Mouse (Mus musculus) frontal cortex, postnatal 25 days (tissue): Measurements from ENCODE around the gene Tnfrsf19.

Experiments used
- DNase-seq, 2 experiments: peaks; one replicate each; pipeline ENCODE4 v3.0.0; 2022; ENCODE audit warnings: low spot score in 2 of 2

Tnfrsf19 gene

GRCm38 (mm10) chr14:60964016-60964810 is 82.1 kb downstream of the Tnfrsf19 start:
- no peak for DNase-seq

GRCm38 (mm10) chr14:60957611-60958157 is 88.6 kb downstream of the Tnfrsf19 start:
- no peak for DNase-seq

- DNase-seq: no peak
Observed at GRCm38 (mm10) chr14:60937481-60938039, 108.7 kb downstream of the Tnfrsf19 start.

GRCm38 (mm10) chr14:60935705-60936104 is 110.6 kb downstream of the Tnfrsf19 start:
- no peak for DNase-seq

GRCm38 (mm10) chr14:60926011-60926410 is 120.3 kb downstream of the Tnfrsf19 start:
- DNase-seq: no peak

GRCm38 (mm10) chr14:60916661-60917060 is 129.6 kb downstream of the Tnfrsf19 start:
- no peak for DNase-seq
